In the genomic region with DNA sequence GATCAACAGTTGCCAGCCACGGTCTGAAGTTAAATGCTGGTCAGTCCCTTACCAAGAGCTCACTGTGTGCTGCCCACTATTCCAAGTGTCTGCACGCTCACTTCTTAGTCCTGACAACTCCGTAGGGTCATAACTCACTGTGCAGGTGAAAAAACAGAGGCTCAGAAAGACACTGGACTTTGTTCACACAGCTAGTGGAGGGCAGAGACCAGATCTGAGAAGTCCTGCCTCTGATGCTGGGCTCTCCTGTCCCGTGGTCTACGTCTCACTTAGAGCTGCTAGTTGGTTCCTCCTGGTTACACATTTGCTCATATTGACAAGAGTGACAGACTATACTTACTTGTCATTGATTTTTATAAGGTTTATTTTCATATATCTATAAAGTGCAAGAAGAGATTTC, we compare ENCODE assay signal across 26 mouse cellular contexts.
"Had no signal": no experiment of that assay in that cellular context is flagged by ENCODE, and none has a peak within 500 bp of the region (broad histone marks: within the 10 kb centered on the region; RNA-seq: fewer than 3 reads in every experiment).

No protein-coding gene starts in this region.

- H3K4me1 ChIP-seq: heart, embryonic 13.5 days; heart, embryonic 15.5 days; hindbrain, embryonic 10.5 days; hindbrain, embryonic 12.5 days; kidney, embryonic 15.5 days; limb, embryonic 10.5 days; limb, embryonic 12.5 days; liver, embryonic 13.5 days; liver, embryonic 15.5 days had no signal

- H3K27ac ChIP-seq: gastrocnemius, adult 2 months; heart, adult 2 months; heart, embryonic 13.5 days; heart, embryonic 15.5 days; hindbrain, embryonic 10.5 days; hindbrain, embryonic 12.5 days; hindbrain, embryonic 14.5 days; kidney, embryonic 15.5 days; left cerebral cortex, adult 2 months; limb, embryonic 10.5 days; limb, embryonic 12.5 days; liver, embryonic 13.5 days; liver, embryonic 15.5 days had no signal

- ATAC-seq: forebrain, embryonic 16.5 days; hindbrain, embryonic 16.5 days; inflammation-experienced regulatory T-cells, adult 6 months had no signal

- H3K27me3 ChIP-seq: hindbrain, embryonic 12.5 days; kidney, embryonic 15.5 days; limb, embryonic 12.5 days; liver, embryonic 13.5 days; liver, embryonic 15.5 days had no signal

- H3K4me3 ChIP-seq: gastrocnemius, adult 2 months; heart, adult 2 months; heart, embryonic 13.5 days; heart, embryonic 15.5 days; hindbrain, embryonic 10.5 days; hindbrain, embryonic 12.5 days; kidney, embryonic 15.5 days; left cerebral cortex, adult 2 months; limb, embryonic 10.5 days; limb, embryonic 12.5 days; liver, embryonic 13.5 days; liver, embryonic 15.5 days had no signal

- H3K4me2 ChIP-seq: heart, embryonic 11.5 days; heart, embryonic 13.5 days; heart, embryonic 15.5 days; hindbrain, embryonic 12.5 days; hindbrain, embryonic 14.5 days; kidney, embryonic 15.5 days; limb, embryonic 12.5 days; liver, embryonic 11.5 days; liver, embryonic 13.5 days; liver, embryonic 15.5 days had no signal

- DNase-seq: gastrocnemius, adult 2 months; gastrocnemius, postnatal 10 days; gastrocnemius, postnatal 25 days; heart, adult 2 months; heart, postnatal 4 days; kidney, adult 18-20 months; kidney, postnatal 10 days; kidney, postnatal 36 days; layer of hippocampus, adult 9-11 months; liver; liver, embryonic 13.5 days had no signal

- H3K9me3 ChIP-seq: heart, embryonic 13.5 days; heart, embryonic 15.5 days; hindbrain, embryonic 10.5 days; hindbrain, embryonic 12.5 days; kidney, embryonic 15.5 days; limb, embryonic 10.5 days; limb, embryonic 12.5 days; liver, embryonic 13.5 days; liver, embryonic 15.5 days had no signal

- H3K9ac ChIP-seq: heart, embryonic 13.5 days; heart, embryonic 15.5 days; hindbrain, embryonic 12.5 days; hindbrain, embryonic 14.5 days; kidney, embryonic 15.5 days; limb, embryonic 12.5 days; liver, embryonic 13.5 days; liver, embryonic 15.5 days had no signal
